Comparison of ENCODE assay signal across 22 mouse cellular contexts in genomic region chr10:121381280-121381679, GRCm38 (mm10). TPM values are rescaled to one million over a fixed set of nuclear protein-coding genes. Genes with fewer than 3 reads are reported as not detected.
"Had no signal": no experiment of that assay in that cellular context is flagged by ENCODE, and none has a peak within 500 bp of the region (broad histone marks: within the 10 kb centered on the region; RNA-seq: fewer than 3 reads in every experiment).

No protein-coding gene starts in this region.

- H3K4me2 ChIP-seq: liver, embryonic 13.5 days; liver, embryonic 15.5 days; lung, embryonic 15.5 days; midbrain, embryonic 11.5 days; midbrain, embryonic 13.5 days; neural tube, embryonic 13.5 days; neural tube, embryonic 15.5 days had no signal

- H3K9ac ChIP-seq: liver, embryonic 13.5 days; liver, embryonic 15.5 days; liver, postnatal 0 days; lung, embryonic 15.5 days; midbrain, embryonic 13.5 days; neural tube, embryonic 13.5 days; neural tube, embryonic 15.5 days had no signal

- H3K4me3 ChIP-seq: liver, embryonic 13.5 days; liver, embryonic 15.5 days; lung, embryonic 15.5 days; megakaryocyte, embryonic 14.5 days; midbrain, embryonic 13.5 days; myocyte; neural tube, embryonic 13.5 days; neural tube, embryonic 15.5 days had no signal

- H3K27ac ChIP-seq: liver, embryonic 13.5 days; liver, embryonic 15.5 days; lung, embryonic 15.5 days; macrophage; midbrain, embryonic 13.5 days; neural tube, embryonic 13.5 days; neural tube, embryonic 15.5 days had no signal

- ATAC-seq: liver, postnatal 0 days; midbrain, embryonic 13.5 days; midbrain, embryonic 16.5 days had no signal

- H3K4me1 ChIP-seq: liver, embryonic 15.5 days; midbrain, embryonic 13.5 days; neural tube, embryonic 13.5 days; neural tube, embryonic 15.5 days had no signal

- DNase-seq: liver, embryonic 13.5 days; liver, postnatal 0 days; lung, adult 2 months; lung, postnatal 14 days; lung, postnatal 36 days; retina, postnatal 1 day; right cerebral cortex, postnatal 25 days; right cerebral cortex, postnatal 4 days; spleen, adult 18-20 months; thymus, adult 18-20 months; thymus, postnatal 14 days; thymus, postnatal 36 days had no signal

- H3K27me3 ChIP-seq: liver, embryonic 13.5 days; liver, embryonic 15.5 days; lung, embryonic 15.5 days; megakaryocyte, embryonic 14.5 days; midbrain, embryonic 13.5 days; neural tube, embryonic 13.5 days; neural tube, embryonic 15.5 days had no signal

- H3K9me3 ChIP-seq: liver, embryonic 13.5 days; liver, embryonic 15.5 days; lung, embryonic 15.5 days; megakaryocyte, embryonic 14.5 days; midbrain, embryonic 13.5 days; neural tube, embryonic 13.5 days; neural tube, embryonic 15.5 days had no signal

RNA-seq across cellular contexts. Expression of gene Tbc1d30, which starts 30.2 kb away (rescaled TPM):
- polyA plus RNA-seq: myocyte had no signal
